Mouse (Mus musculus): ENCODE measurements at regions not wholly inside any gene's neighbourhood (a gene's known extent, or its start where the extent isn't known, plus 50 kb on each side); places are given as distances from the start of the nearest gene placed in this dataset.

GRCm38 (mm10) chr2:170222819-170223218, 74.9 kb upstream of the Zfp217 start:
- H3K4me3 ChIP-seq (ENCODE audit: low read depth, low read length), result peak overlapping the region; percentile 4; the same call in 1 of the 2 replicates
- no peak for TF ChIP-seq CTCF (IDR thresholded peaks at IDR 0.05; ENCODE audit: low read depth)
- no peak for TF ChIP-seq EP300 (IDR thresholded peaks at IDR 0.05; ENCODE audit: low read depth)
- H3K4me2 ChIP-seq (ENCODE audit: low read depth, low read length), result peak overlapping the region; percentile 51
- H3K4me1 ChIP-seq (ENCODE audit: control insufficient read depth, insufficient read depth), result peaks cover 27% of the 10 kb centered on the region
- H3K36me3 ChIP-seq (replicated peaks; ENCODE audit: control insufficient read depth, insufficient read depth, low read length), result no peaks in the 10 kb centered on the region
- peak overlapping the region; percentile 37 for H3K27ac ChIP-seq (ENCODE audit: low read depth)
- no peak overlapping the region; the same call in 1 of the 2 replicates for H3K9ac ChIP-seq (replicated peaks; ENCODE audit: low read depth, low read length)
- no peaks in the 10 kb centered on the region for H3K9me3 ChIP-seq (replicated peaks; ENCODE audit: control insufficient read depth, low read length)
- no peaks in the 10 kb centered on the region for H3K27me3 ChIP-seq (ENCODE audit: control insufficient read depth, insufficient read depth, low read length)
- WGBS, result 1% methylated on average over 6 of the region's 6 CpGs
- DNase-seq (ENCODE audit: low spot score) (peak; percentile 56), ATAC-seq (ENCODE audit: insufficient read depth, low read depth) (no peak)

- Histone ChIP-seq H3K27me3 (ENCODE audit: control insufficient read depth, insufficient read depth, low read length) (no peaks in the 10 kb centered on the region), H3K9ac (replicated peaks; ENCODE audit: low read depth, low read length) (peak overlapping the region; percentile 22), H3K4me2 (ENCODE audit: low read depth, low read length) (peak overlapping the region; percentile 51), H3K9me3 (replicated peaks; ENCODE audit: control insufficient read depth, low read length) (no peaks in the 10 kb centered on the region), H3K27ac (ENCODE audit: low read depth) (peak overlapping the region; percentile 37), H3K4me3 (ENCODE audit: low read depth, low read length) (peak overlapping the region; percentile 4; the same call in 1 of the 2 replicates), H3K4me1 (ENCODE audit: control insufficient read depth, insufficient read depth) (peaks cover 27% of the 10 kb centered on the region), H3K36me3 (replicated peaks; ENCODE audit: control insufficient read depth, insufficient read depth, low read length) (no peaks in the 10 kb centered on the region)
- ATAC-seq (ENCODE audit: insufficient read depth, low read depth), result no peak
- TF ChIP-seq EP300 (IDR thresholded peaks at IDR 0.05; ENCODE audit: low read depth), result no peak
- TF ChIP-seq CTCF (IDR thresholded peaks at IDR 0.05; ENCODE audit: low read depth), result no peak
- WGBS, result 26% methylated on average over 13 of the region's 13 CpGs
- no peak for DNase-seq (ENCODE audit: low spot score)
These were observed 74.2 kb upstream of the Zfp217 start for GRCm38 (mm10) chr2:170221994-170222535.

GRCm38 (mm10) chr2:170220871-170221369, 73.0 kb upstream of the Zfp217 start:
- peak overlapping the region; percentile 84 for H3K4me2 ChIP-seq (ENCODE audit: low read depth, low read length)
- H3K36me3 ChIP-seq (replicated peaks; ENCODE audit: control insufficient read depth, insufficient read depth, low read length), result no peaks in the 10 kb centered on the region
- H3K27me3 ChIP-seq (ENCODE audit: control insufficient read depth, insufficient read depth, low read length), result no peaks in the 10 kb centered on the region
- WGBS, result under 1% methylated on average over 20 of the region's 20 CpGs
- no peak for TF ChIP-seq CTCF (IDR thresholded peaks at IDR 0.05; ENCODE audit: low read depth)
- no peak for TF ChIP-seq EP300 (IDR thresholded peaks at IDR 0.05; ENCODE audit: low read depth)
- DNase-seq (ENCODE audit: low spot score), result peak; percentile 83
- H3K4me3 ChIP-seq (ENCODE audit: low read depth, low read length), result peak overlapping the region; percentile 38
- peaks cover 27% of the 10 kb centered on the region for H3K4me1 ChIP-seq (ENCODE audit: control insufficient read depth, insufficient read depth)
- peak overlapping the region; percentile 48; the same call in 1 of the 2 replicates for H3K9ac ChIP-seq (replicated peaks; ENCODE audit: low read depth, low read length)
- H3K9me3 ChIP-seq (replicated peaks; ENCODE audit: control insufficient read depth, low read length), result no peaks in the 10 kb centered on the region
- H3K27ac ChIP-seq (ENCODE audit: low read depth), result peak overlapping the region; percentile 66
- peak; percentile 62 for ATAC-seq (ENCODE audit: insufficient read depth, low read depth)

GRCm38 (mm10) chr2:170220443-170220842, 72.5 kb upstream of the Zfp217 start:
- TF ChIP-seq EP300 (IDR thresholded peaks at IDR 0.05; ENCODE audit: low read depth), result no peak
- TF ChIP-seq CTCF (IDR thresholded peaks at IDR 0.05; ENCODE audit: low read depth), result no peak
- Histone ChIP-seq H3K4me1 (ENCODE audit: control insufficient read depth, insufficient read depth) (peaks cover 27% of the 10 kb centered on the region), H3K9me3 (replicated peaks; ENCODE audit: control insufficient read depth, low read length) (no peaks in the 10 kb centered on the region), H3K36me3 (replicated peaks; ENCODE audit: control insufficient read depth, insufficient read depth, low read length) (no peaks in the 10 kb centered on the region), H3K9ac (replicated peaks; ENCODE audit: low read depth, low read length) (peak overlapping the region; percentile 48; the same call in 1 of the 2 replicates), H3K27ac (ENCODE audit: low read depth) (peak overlapping the region; percentile 66), H3K4me3 (ENCODE audit: low read depth, low read length) (peak overlapping the region; percentile 38), H3K27me3 (ENCODE audit: control insufficient read depth, insufficient read depth, low read length) (no peaks in the 10 kb centered on the region), H3K4me2 (ENCODE audit: low read depth, low read length) (peak overlapping the region; percentile 84)
- ATAC-seq (ENCODE audit: insufficient read depth, low read depth) (no peak), DNase-seq (ENCODE audit: low spot score) (no peak)
- 6% methylated on average over 11 of the region's 11 CpGs for WGBS

- peak overlapping the region; percentile 77 for H3K27ac ChIP-seq (ENCODE audit: low read depth)
- no peaks in the 10 kb centered on the region for H3K36me3 ChIP-seq (replicated peaks; ENCODE audit: control insufficient read depth, insufficient read depth, low read length)
- H3K27me3 ChIP-seq (ENCODE audit: control insufficient read depth, insufficient read depth, low read length), result no peaks in the 10 kb centered on the region
- peak overlapping the region; percentile 84 for H3K4me2 ChIP-seq (ENCODE audit: low read depth, low read length)
- peak overlapping the region; percentile 64 for H3K9ac ChIP-seq (replicated peaks; ENCODE audit: low read depth, low read length)
- TF ChIP-seq CTCF (IDR thresholded peaks at IDR 0.05; ENCODE audit: low read depth) (no peak), EP300 (IDR thresholded peaks at IDR 0.05; ENCODE audit: low read depth) (no peak)
- no peak for ATAC-seq (ENCODE audit: insufficient read depth, low read depth)
- WGBS, result 5% methylated on average over 20 of the region's 20 CpGs
- peaks cover 4% of the 10 kb centered on the region; the same call in 1 of the 2 replicates for H3K9me3 ChIP-seq (replicated peaks; ENCODE audit: control insufficient read depth, low read length)
- H3K4me1 ChIP-seq (ENCODE audit: control insufficient read depth, insufficient read depth), result peaks cover 27% of the 10 kb centered on the region
- peak overlapping the region; percentile 47 for H3K4me3 ChIP-seq (ENCODE audit: low read depth, low read length)
- no peak for DNase-seq (ENCODE audit: low spot score)
These were observed 71.9 kb upstream of the Zfp217 start for GRCm38 (mm10) chr2:170219611-170220401.

Data from heart, postnatal 0 days (tissue).